Mouse (Mus musculus) lung, adult 2 months (tissue): ENCODE measurements around the gene Atp11a.

Source experiments
- CTCF ChIP-seq: fragments of 200-500 bp; IDR thresholded peaks from 2 replicates; pipeline ENCODE4 v1.5.1; 2011; ENCODE audit warnings: mild to moderate bottlenecking, low read length, control low read depth; ENCODE audit not compliant: insufficient read depth
- POLR2A ChIP-seq: fragments of 200-500 bp; IDR thresholded peaks from 2 replicates; pipeline ENCODE4 v1.6.1; 2011; ENCODE audit warnings: low read depth, mild to moderate bottlenecking, control low read depth, low read length, borderline replicate concordance; ENCODE audit errors: extremely low read depth

GRCm38 (mm10) chr8:12768747-12769146, 11.9 kb downstream of the Atp11a start:
- TF ChIP-seq CTCF (no peak), POLR2A (no peak)
